Mouse (Mus musculus) E14TG2a.4 (cell line): ENCODE measurements around the gene Habp2.

Experiments used
- H3K27me3 ChIP-seq: 2 replicates; pipeline ENCODE4 v1.6.1; 2014; ENCODE audit warnings: low read length, control low read depth; ENCODE audit not compliant: insufficient read depth
- H3K36me3 ChIP-seq: 2 replicates; pipeline ENCODE4 v1.6.1; 2014; ENCODE audit warnings: low read length, control low read depth; ENCODE audit not compliant: insufficient read depth
- H3K4me1 ChIP-seq: replicated peaks from 2 replicates; pipeline ENCODE4 v1.6.1; 2014; ENCODE audit warnings: low read depth, low read length, control low read depth
- H3K4me3 ChIP-seq: replicated peaks from 2 replicates; pipeline ENCODE4 v1.5.1; 2014; ENCODE audit warnings: mild to moderate bottlenecking, low read length
- H3K9me3 ChIP-seq: 2 replicates; pipeline ENCODE4 v1.6.1; 2014; ENCODE audit warnings: low read length, control low read depth
- CTCF ChIP-seq: conservative IDR thresholded peaks from 2 replicates; pipeline ENCODE4 v1.5.1; 2014; ENCODE audit warnings: low read length
- NANOG ChIP-seq: IDR thresholded peaks from 2 replicates; pipeline ENCODE4 v1.6.1; 2014; ENCODE audit warnings: borderline replicate concordance, low read length, mixed read lengths
- POU5F1 ChIP-seq: IDR thresholded peaks from 2 replicates; pipeline ENCODE4 v1.6.1; 2014; ENCODE audit warnings: low read length, borderline replicate concordance

Gene Habp2

DNA sequence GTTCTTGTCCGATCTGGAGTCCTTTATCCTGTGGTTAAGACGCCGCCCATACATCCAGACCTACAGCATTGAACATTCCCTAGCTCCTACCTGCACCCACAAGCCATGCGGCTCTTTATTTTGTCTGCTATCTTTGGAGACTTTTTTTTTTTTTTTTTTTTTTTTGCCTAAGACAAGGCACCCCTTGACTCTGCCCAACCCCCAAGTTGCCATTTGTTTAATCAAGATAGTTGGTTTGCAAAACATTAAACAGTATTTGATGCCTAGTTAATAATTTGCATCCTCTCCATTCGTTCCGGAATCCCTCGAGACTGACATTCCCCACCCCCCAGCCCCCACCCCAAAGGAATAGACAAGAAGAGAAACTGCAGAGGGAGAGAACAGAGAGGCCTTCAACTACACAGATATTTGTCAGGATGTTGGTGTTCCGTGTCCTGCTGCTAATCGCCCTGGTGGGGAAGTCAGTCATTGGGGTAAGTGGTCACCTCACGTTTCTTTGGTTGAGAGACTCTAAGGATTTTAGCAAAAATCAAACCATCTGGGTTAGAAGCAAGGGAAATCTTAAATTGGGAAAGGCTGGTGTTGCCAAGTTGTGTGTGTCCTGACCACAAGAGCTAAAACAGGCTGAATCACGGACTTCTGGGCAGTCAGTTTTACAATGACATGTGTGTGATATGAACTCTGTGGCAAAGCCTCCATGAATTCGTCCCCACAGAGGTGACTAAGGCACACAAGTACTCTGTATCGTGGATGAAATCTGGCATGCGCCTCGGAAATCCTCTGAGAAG is 837 bp downstream of the Habp2 start:
- Histone ChIP-seq H3K4me3 (no peak overlapping the region), H3K9me3 (no peaks in the 10 kb centered on the region), H3K36me3 (no peaks in the 10 kb centered on the region), H3K27me3 (peaks cover 9% of the 10 kb centered on the region), H3K4me1 (0 out of 2 replicates have a peak, but pooled peaks cover 3% of the 10 kb centered on the region)
- no peak for TF ChIP-seq NANOG
- no peak for TF ChIP-seq POU5F1
- no peak for TF ChIP-seq CTCF

DNA sequence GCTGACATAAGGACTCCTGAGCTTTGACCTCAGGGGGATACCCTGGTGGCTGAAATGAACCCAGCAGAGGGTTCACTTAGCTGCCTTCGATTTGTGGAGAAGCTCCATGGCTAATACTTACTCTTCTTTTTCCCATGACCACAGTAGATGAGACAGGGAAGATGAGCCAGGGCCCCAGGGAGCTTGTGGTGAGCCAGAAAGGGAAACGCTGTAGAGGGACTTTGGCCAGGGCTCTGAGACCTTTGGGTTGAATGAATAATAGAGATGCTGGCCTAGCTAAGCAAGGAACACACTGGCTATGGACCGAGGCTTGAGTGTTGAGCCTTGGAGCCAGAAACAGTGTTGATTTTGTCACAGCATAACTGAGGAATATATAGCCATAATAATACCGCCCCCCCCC is 1.5 kb downstream of the Habp2 start:
- TF ChIP-seq NANOG = no peak
- no peak for TF ChIP-seq POU5F1
- TF ChIP-seq CTCF = no peak
- H3K4me3 ChIP-seq = no peak overlapping the region
- H3K9me3 ChIP-seq = no peaks in the 10 kb centered on the region

DNA sequence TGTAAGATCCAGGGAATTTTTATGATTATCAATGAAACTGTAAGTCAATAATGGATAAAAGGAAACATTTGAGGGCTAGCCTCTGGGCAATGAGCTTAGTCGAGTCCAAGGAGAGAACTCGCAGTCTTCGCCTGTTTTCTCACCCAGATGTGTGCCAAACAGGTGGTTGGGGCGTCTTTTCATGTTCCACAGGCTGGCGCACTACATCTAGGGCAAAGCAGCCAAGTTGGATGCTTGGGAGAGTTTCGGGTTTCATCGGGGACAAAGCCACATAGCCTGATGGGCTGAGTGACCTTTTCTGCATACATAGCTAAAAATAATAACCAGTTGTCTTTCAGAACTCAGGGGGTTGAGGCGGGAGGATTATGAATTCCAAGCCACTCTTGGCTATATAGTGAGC is 2.7 kb downstream of the Habp2 start:
- H3K4me3 ChIP-seq = no peak overlapping the region
- no peaks in the 10 kb centered on the region for H3K9me3 ChIP-seq
- TF ChIP-seq CTCF (no peak), NANOG (no peak), POU5F1 (no peak)
- 0 out of 2 replicates have a peak, but pooled peaks cover 3% of the 10 kb centered on the region for H3K4me1 ChIP-seq
- H3K27me3 ChIP-seq = peaks cover 8% of the 10 kb centered on the region
- H3K36me3 ChIP-seq = no peaks in the 10 kb centered on the region

More for the DNA sequence above, 1.5 kb downstream of the Habp2 start:
- Histone ChIP-seq H3K4me1 (0 out of 2 replicates have a peak, but pooled peaks cover 3% of the 10 kb centered on the region), H3K36me3 (no peaks in the 10 kb centered on the region), H3K27me3 (peaks cover 8% of the 10 kb centered on the region)

DNA sequence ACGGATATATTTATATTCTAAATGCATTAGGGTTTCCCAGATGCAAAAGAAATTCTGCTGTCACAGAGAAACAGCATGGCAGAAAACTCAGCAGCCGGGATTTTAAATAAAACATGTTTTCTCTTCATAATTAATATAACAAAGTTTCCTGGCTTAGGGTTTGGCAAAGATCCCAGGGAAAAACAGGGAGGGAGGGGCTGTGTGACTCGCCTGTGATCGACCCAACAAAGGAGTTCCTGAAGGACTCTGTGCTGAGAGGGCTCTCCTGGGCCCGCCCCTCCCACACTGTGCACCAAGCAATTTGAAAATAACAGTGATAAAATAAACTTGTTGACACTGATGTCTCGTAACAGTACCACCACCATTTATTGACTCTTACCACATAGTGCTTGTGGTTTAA is 5.0 kb downstream of the Habp2 start:
- H3K36me3 ChIP-seq = no peaks in the 10 kb centered on the region
- no peak overlapping the region for H3K4me3 ChIP-seq
- H3K9me3 ChIP-seq = no peaks in the 10 kb centered on the region
- TF ChIP-seq CTCF (no peak), POU5F1 (no peak), NANOG (no peak)
- peaks cover 1% of the 10 kb centered on the region; the same call in 1 of the 2 replicates for H3K27me3 ChIP-seq
- H3K4me1 ChIP-seq = peaks cover 20% of the 10 kb centered on the region

DNA sequence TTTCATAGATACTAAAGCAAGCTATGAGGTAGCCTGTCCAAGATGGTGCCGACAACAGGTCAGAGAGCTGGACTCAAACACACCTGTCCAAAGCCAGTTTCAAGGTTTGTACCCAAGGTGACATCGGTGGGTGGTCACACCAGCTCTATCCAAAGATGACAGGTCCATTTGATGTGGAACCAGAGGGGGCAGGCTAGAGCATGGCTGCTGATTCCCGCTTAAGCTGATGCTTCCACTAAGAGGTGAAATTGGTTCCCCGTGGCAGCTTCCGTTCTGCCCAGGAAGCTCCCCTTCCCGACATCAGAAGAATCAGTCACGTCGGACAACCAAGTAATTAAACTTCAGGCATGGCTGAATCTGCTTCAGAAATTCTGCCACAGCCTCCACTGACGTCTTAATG is 5.4 kb downstream of the Habp2 start:
- TF ChIP-seq NANOG = no peak
- peak; percentile 19; the same call in 1 of the 2 replicates for TF ChIP-seq CTCF
- H3K4me3 ChIP-seq = no peak overlapping the region
- H3K9me3 ChIP-seq = no peaks in the 10 kb centered on the region
- no peaks in the 10 kb centered on the region; the same call in 1 of the 2 replicates for H3K27me3 ChIP-seq
- H3K36me3 ChIP-seq = no peaks in the 10 kb centered on the region
- peaks cover 24% of the 10 kb centered on the region for H3K4me1 ChIP-seq

DNA sequence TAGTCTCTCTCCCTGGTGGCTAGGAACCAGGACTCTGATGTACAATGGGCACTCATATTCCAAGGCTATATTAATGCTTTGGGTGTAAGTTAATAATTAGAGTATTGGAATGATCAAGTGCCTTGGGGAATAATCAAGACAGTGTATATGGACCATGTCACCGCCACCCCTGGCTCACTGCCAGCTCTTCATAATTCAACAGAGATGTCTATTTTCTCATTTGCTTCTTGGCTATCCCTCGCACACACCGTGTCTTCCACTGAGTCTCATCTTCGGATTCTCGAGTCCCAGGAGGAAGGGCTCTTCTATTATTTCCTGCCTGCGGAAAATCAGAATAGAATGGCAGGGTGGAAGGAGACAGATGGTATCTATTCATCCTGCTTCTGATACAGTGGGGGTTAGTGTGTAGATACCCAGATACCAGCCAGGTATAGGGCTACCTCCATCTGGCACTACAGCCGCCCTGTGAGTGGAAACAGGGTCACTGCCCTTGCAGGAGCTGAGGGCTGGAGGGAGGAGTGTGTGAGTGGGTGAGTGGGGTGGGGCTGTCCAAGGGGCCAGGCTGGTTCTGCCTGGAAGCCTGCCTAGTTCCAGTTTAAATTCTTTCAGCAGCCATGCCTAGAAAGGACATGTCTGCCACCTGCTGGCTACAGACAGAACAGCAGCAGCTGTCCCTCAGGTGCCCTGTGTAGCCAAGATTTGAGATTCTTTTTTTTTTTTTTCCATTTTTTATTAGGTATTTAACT is 7.9 kb downstream of the Habp2 start:
- no peak overlapping the region for H3K4me3 ChIP-seq
- H3K9me3 ChIP-seq = no peaks in the 10 kb centered on the region
- peaks cover 23% of the 10 kb centered on the region for H3K4me1 ChIP-seq
- no peaks in the 10 kb centered on the region for H3K36me3 ChIP-seq
- H3K27me3 ChIP-seq = no peaks in the 10 kb centered on the region
- TF ChIP-seq CTCF = peak; percentile 53
- TF ChIP-seq NANOG = no peak
- TF ChIP-seq POU5F1 = no peak

DNA sequence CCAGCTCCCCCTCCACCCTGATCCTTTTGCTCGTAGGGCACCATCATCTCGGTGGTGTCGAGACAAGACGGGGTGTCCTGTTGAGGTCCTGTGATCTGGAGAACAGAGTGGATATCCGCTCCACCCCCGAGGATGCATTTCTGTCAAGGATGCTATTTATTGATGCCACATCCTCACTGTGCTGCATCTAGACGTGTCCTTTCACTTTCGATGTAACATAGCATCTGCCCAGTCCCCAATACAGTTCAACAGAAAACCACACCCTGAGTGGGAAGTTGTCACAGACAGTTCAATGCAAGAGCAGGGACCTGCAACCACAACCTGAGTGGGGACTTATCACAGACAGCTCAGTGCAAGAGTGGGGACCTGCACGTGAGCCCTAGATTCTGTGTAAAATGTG is 9.7 kb downstream of the Habp2 start:
- H3K36me3 ChIP-seq = no peaks in the 10 kb centered on the region
- H3K27me3 ChIP-seq = no peaks in the 10 kb centered on the region; the same call in 1 of the 2 replicates
- no peak overlapping the region for H3K4me3 ChIP-seq
- peaks cover 23% of the 10 kb centered on the region for H3K4me1 ChIP-seq
- TF ChIP-seq CTCF (no peak), NANOG (no peak), POU5F1 (no peak)
- H3K9me3 ChIP-seq = no peaks in the 10 kb centered on the region

- Histone ChIP-seq H3K4me3 (no peak overlapping the region), H3K4me1 (peaks cover 23% of the 10 kb centered on the region), H3K9me3 (no peaks in the 10 kb centered on the region), H3K27me3 (no peaks in the 10 kb centered on the region; the same call in 1 of the 2 replicates), H3K36me3 (no peaks in the 10 kb centered on the region)
- TF ChIP-seq POU5F1 (no peak), CTCF (no peak), NANOG (no peak)
Observed at GRCm38 (mm10) chr19:56297264-56297663, 10.3 kb downstream of the Habp2 start.

GRCm38 (mm10) chr19:56300835-56301234 is 13.9 kb downstream of the Habp2 start:
- no peak overlapping the region for H3K4me3 ChIP-seq
- H3K27me3 ChIP-seq = peaks cover 8% of the 10 kb centered on the region
- TF ChIP-seq POU5F1 (no peak), NANOG (no peak), CTCF (no peak)
- no peaks in the 10 kb centered on the region for H3K9me3 ChIP-seq
- no peaks in the 10 kb centered on the region for H3K36me3 ChIP-seq
- peaks cover 17% of the 10 kb centered on the region for H3K4me1 ChIP-seq
